Mouse (Mus musculus): Measurements from ENCODE around the gene Ptprr.

- TF ChIP-seq CTCF (IDR thresholded peaks at IDR 0.05) (no peak), EP300 (IDR thresholded peaks at IDR 0.05; ENCODE audit: insufficient read depth, low read depth, low read length) (no peak)
These were observed 96.0 kb downstream of the Ptprr start, which contains the start of gene 4933416C03Rik for GRCm38 (mm10) chr10:116113867-116114474.

Data from heart, adult 2 months (tissue).